Mouse (Mus musculus) lung, adult 18-20 months (tissue): ENCODE measurements around the gene Spg11.
"Not testable (repeated sequence)": the region's sequence is repeated elsewhere in the genome, so short reads cannot be mapped to it uniquely, and the experiment has no call there.

Experiments used
- DNase-seq, 2 experiments: peaks; one replicate each; pipeline ENCODE4 v3.0.0; 2022; ENCODE audit warnings: mixed read lengths in 2 of 2

The Spg11 gene

DNA sequence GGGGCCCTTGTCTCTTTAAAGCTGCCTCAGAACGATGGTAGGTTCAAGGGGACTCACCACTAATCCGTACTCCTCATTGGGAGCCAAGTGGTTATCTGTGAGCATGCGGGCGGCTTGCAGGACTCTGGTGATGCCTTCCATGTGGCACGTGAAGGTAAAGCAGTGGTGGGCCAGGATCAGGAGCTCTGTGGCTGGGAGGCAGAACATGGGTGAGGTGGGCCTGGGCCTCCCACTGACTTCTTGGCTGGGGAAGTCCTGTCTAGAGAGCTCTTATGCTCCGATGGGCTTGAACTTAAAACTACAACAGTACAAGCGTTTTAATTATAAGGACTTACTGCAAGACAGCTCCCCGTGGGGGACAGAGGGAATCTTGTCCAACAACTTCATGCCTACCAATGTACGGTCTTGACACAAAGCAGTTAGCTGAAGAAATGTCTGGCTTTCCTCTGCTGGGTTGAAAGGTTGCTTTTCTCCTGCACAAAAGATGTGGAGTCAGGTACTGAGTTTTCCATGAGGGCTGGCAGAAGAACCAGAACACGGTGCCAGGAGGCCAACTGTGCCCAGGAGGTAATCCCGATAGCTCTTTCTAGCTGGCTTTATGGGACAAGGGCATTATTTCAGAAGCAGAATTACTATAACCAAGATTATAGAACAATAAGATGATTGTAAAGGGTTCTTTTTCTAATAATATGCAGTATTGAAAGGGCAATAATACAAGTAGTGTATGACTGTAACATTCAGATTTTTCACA is 58.6 kb downstream of the Spg11 start:
- no peak for DNase-seq

DNA sequence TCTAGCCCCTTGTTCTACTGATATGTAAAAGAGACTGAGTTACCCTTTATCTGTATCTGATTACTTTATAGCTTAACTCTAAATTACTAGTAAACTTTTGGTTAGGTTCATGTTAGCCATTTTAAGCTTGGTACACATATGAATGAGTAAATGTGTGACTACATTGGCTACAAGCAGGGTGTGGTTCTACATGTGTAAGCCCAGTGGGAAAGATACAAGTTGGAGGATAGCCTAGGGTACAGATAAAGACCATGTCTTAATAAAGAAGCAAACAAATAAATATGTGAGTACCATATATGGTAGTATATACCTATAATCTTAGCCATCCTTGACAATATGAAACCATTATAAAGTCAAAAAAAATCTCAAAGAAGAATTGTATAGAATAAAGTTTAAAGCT is 74.3 kb downstream of the Spg11 start:
- DNase-seq, result no peak

DNA sequence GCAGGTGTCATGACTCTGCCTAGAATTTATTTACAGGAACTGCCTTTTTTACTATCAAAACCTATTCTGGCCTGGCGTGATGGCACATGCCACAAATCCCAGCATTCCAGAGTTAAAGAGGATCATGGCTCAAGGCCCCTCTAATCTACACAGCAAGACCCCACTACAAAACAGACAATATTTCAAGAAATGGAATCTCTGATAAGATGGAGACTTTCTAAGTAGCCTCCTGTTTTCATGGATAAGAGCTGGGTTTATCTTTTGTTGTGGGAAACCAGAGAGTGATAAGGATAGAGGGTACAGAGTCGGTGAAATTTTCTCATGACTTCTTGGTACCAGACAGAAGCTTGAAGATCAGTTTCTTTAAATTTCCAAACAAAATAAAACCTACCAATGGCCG is 82.1 kb downstream of the Spg11 start:
- no peak for DNase-seq

DNA sequence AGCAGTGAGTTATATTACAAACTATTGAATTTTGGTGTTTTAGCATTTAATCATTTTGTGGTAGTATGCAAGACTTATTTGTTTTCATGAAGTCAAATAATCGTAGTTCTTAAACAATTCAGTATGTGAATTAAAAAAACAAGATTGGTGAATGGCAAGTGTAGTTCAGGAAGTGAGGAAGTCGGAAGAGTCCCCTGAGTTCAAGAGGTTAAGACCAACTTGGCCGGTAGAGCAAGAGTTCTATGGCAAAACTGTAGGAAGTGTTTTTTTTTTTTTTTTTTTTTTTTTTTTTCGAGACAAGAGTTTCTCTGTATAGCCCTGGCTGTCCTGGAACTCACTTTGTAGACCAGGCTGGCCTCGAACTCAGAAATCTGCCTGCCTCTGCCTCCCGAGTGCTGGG is 86.2 kb downstream of the Spg11 start:
- no peak for DNase-seq

DNA sequence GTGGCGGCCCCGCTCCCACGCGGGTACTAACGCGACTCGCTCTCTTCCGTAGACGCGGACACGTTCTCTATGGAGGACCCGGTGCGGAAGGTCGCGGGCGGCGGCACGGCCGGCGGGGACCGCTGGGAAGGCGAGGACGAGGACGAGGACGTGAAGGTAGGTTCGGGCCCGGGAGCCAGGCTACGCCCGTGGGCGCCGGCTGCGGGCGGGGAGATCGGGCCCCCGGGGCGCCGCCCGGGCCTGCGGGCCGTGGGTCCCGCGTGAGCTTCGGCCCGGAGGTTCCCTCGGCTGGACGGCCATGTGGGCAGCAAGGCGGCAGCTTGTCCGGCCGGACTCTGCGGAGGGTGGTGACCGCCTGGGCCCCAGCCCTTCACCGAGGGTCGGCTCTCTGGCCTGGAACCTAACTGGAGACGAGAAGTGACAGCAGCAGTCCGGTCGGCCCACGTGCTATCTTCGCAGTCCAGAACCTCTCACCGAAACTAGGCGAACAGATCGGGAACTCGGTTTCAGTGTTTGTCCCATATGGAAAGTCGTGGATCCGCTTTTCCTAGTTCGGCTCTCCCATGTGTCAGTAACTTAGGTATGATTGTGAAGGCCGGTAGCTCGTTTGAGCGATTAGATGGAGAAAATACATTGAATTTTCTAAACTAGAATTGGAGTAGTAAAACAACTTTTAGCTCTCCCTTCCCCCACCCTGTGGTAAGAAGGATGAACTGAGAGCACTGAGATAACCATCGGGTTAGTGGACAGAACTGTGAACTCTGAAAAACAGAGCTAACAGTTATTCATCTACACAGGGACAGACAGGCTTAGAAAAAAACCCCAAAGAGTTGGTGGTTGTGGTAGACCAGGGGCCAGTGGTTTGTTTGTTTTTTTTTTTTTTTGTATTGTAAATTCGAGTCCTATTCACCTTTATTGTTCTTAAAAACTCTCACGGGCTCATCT is 89.2 kb downstream of the Spg11 start:
- peak; percentile 34 to 52 for DNase-seq

DNA sequence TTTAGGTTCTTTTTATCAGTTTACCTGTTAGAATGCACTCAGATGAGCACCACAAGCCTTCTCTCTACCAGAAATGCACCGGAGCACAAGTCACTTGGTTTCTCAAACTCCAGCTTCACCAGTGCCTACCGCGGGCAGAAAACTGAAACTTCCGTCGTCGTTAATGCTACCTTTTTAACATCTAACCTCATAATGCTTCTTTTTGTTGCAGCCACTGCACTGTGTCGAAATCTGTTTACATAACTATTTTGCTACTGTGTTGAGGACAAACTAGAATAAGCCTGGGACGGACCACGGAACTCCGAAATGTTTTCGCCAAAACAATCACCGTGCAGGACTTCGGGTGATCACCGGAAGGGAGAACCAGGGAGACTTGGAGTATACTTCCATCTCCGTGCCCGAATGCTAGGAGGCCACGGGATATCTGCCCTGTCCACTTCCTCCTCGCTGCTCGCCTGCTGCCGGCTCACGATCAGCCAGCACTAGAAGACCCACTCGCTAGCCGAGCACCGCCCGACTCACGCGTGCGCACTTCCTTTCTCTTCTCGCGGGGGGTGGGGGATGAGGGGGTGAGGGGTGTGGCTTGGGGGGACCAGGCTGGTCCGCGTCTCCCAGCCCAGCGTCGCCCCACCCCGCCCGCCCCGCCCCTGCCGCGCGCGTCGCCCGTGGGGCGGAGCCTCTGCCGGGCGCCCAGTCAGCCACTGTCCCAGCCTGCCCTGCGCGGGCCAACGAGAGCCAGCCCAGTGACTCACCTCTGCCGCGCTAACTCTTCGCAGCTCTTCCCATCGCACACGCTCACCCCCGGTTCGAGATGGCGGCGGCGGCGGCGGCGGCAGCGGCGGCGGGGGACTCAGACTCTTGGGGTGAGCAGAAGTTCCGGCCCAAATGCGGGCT is 90.1 kb downstream of the Spg11 start, which contains the start of gene Eif3j1:
Eif3j1 (plus strand) TSS at position 685 of the 894 bp plus-strand sequence.
- peak; percentile 90 to 91 for DNase-seq

DNA sequence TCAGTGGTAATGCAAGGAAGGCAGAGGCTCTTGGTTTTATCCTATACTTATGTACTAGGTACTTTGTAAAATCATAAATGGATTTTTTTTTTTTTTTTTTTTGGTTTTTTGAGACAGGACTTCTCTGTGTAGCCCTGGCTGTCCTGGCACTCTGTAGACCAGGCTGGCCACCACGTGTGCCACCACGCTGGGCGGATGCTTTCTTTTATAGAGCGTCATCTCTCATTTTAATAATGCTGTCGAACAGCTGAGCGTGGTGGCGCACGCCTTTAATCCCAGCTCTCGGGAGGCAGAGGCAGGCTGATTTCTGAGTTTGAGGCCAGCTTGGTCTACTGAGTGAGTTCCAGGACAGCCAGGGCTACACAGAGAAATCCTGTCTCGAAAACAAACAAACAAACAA is 91.1 kb downstream of the Spg11 start:
- DNase-seq, result not testable (repeated sequence)

DNA sequence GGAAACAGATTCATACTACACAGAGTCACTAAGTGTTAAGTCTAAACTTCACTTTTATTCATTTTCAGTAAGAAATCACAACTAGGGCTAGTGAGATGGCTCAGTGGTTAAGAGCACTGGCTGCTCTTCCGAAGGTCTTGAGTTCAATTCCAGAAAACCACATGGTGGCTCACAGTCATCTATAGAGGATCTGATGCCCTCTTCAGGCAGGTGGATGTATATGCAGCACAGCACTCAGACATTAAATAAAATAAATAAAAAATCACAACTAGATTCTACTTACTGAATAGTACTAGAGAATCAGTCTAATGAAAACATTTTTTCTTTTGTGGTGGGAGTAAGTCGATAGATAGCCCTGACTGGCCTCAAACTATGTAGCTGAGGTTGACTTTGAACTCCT is 95.9 kb downstream of the Spg11 start:
- DNase-seq, result no peak

DNA sequence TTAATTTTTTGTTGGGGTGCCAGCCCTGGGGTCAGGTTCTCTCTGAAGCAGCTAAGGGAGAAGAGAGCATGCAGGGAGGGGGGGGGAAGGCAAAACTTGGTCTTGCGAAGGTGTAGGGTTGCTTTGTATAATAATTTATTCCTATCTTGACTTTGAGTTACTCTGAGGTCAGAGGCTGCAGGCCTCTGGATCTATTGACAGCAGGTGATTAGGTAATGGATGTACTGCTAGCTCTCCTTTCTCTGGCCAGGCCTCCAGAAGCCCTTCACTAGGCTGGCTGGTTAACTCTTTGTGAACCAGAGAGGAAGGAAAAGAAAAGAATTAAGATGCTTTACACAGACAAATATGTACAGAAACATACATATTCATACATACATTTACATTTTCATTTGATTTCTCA is 99.5 kb downstream of the Spg11 start:
- no peak for DNase-seq

DNA sequence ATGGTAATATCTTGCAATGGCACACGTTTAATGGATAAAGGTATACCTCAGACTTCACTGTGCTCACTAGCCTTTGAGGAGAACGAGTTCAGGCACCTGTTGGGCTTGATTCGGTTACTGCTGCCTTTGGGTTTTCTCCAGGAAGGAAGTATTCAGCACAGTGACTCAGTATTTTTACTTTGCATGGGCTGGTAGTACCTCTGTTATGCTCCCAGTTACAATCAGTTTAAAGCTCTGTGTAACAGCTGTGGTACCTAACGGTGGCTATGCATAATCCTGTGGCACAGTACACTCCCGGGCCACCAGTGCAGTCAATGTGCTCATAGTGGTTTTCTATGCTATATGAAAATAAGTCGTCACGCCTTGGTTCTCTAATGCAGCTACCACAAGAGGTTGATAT is 106.7 kb downstream of the Spg11 start:
- DNase-seq, result no peak

DNA sequence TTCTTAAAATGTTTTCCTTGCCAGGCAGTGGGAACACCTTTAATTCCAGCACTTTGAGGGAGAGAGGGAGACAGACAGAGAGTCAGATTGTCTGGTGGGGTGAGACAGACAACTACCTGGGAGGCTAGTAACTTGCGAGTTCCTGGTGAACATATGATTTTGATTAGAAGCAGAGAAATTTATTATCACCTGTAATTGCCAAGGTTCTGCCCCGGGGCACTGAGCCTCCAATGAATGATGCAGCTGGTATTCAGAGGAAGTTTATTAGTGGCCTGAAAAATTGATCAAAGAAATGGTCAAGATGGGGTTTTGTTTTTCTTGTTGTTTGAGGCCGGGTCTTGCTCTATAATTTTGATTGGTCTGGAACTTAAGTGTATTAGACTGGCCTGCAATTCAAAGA is 109.4 kb downstream of the Spg11 start:
- no peak for DNase-seq
